Mouse (Mus musculus) spleen, postnatal 10 days (tissue): ENCODE data around the gene Magi1.

Source experiments
- DNase-seq, 2 experiments: peaks; one replicate each; pipeline ENCODE4 v3.0.0; 2021 to 2022; ENCODE audit warnings: low spot score in 2 of 2

Magi1 gene

DNA sequence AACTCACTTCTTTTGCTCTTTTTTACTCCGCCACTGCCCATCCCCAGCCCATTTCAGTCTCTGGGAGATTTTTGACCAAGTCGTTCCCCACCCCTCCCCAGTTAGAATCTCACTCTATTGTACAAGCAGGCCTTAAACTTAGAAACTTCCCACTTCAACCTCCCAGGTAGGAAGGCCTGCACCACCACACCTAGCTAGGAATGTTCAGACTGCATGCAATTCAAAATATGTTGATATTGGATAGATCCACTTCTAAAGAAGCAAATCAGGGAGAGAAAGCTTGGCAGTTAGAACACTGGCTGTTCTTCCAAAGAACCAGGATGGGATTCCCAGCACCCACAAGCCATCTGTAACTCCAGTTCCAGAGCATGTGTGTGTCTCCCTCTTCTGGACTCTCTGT is 81.8 kb downstream of the Magi1 start:
- no peak for DNase-seq

DNA sequence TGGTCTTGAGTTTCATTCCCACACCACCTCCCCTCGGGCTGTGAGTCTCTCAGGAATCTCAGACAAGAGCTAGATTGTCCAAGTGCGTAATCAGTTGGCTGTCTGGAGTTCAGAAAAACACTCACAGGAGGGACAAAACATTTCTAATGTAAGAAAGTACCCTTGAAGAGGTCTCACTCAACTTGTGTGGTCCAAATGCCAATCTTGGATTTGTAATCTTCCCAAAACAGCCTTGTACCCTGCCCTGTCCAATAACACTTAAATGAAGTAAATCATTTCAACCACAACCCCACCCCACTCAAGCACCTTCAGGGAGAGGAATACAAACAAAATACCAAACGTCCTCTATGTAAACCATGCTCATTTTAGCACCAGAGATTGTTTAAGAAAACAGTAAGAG is 82.8 kb downstream of the Magi1 start:
- DNase-seq = no peak

DNA sequence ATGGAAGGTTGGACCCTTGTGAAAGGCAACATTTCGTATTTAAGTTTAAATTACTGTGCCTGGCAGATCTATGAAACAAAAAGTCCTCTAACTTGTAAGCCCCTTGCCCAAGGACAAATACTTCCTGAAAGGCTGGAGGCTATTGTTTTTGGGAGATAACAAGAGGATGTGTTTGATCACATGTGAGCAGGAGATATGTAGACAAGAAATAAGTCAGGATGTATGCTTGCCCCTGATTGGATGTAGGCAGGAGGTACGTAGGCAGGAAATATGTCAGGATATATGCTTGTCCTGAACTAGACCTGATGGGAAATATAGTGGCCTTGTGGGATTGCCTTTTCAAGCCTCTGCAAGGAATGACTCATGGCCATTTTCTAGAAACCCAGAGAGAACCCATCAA is 84.0 kb downstream of the Magi1 start:
- no peak for DNase-seq

DNA sequence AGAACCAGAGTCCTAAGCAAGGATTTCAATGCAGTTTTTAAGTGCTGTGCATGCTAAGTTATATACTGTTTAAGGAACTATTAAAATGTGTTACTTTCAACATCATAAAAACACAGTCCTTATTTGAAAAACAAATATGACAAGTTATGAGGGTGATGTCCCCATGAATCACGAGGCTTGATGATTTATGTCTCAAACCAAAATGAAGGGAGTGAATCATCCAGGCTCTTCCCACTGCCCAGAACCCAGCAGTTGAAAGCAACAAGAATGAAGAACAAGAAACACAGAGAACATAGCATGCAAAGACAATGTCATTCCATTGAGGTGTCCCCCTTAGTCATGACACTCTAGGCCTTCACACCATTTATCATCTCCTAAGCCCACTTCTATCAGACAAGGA is 85.9 kb downstream of the Magi1 start:
- DNase-seq = no peak

DNA sequence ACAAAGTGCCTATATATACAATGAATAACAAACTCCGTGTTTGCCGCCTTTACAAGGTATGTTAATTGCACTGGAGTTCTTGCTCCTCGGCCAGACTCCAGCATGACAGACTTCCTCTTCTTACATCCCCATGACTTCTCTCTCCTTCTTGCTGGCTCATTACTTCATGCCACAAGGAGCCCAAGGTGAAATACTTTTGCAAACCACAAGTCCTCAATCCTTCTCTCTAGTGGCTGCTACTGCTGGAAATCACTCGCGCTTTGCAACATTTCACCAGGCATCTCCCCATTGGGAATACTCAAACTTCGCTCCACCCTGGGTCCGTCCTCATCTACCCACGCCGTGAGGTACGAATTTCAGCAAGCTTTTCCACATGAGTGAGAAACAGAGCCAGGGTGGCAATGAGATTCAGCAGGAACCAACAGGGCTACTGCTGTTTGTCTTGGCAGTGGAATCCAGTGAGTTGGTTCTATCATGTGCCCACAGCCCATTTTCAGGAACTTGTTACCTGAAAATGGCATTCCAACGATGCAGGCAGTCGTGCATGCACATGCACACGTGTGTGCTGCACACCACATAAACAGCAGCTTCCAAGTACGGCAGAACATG is 88.3 kb downstream of the Magi1 start:
- DNase-seq = no peak

DNA sequence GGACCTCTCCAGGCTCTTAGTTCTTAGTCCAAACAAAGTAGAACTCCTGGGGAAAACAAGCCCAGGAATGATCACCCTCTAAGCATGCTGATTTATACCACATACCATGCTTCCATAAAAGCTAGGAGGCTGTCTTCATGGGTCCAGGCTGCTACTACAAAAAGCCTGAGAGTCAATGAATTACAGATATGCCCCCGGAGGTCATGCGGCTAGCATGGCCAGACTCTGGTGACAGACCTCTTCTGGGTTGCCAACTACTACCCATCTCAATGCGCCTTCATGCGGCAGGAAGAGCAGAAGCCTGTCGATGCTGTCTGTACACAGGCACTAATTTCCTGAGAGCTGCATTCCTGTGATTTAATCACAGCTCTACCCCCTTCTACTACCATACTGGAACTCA is 92.9 kb downstream of the Magi1 start:
- DNase-seq = no peak

DNA sequence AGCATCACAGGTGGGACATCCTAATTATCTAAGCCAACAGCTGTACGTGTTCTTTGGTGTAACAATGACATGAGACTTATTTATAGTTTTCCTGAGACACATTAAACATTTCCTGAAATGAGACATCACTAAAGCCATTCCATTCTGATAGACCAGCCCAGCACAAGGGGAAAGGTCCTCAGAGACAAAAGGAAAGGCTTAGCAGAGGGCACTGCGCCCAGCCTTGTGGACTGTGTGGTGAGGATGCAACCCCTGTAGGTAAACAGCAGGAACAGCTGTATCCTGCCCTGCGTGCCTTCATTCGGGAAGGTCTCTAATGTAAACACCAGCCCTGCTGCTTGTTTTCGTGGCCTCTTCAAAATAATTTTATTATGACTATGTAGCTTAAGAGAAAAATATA is 94.3 kb downstream of the Magi1 start:
- no peak for DNase-seq

DNA sequence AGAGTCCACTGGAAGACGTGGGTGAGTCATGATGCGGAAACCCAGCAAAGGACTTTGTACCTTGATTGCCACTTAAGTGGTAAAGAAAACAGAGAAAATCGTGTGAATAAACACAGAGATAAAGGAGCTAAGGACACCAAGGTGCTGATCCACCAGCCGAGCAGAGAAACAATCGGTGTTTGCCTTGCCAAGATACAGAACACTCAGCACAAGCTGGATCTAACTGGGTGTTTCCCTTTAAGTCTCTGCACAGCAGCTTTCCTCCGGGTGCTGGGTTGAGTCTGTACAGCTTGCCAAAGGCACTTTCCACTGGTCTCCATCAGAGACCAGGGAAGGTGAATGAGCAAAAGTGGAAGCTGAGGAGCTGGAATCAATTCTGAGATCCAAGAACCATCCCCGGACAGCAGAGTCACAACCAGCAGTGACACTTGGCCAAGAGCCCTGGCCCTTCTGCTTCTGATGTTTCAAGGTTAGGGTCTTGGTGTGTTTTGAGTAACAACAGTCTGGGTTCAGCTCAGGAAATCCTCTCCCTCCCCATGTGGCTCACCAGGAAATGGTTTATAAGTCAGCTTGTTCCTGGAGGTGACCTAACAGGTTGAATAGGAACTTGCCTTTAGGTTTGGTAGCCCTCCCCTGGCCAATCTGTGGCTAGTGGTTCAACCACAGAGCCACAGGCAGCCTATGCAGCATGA is 96.9 kb downstream of the Magi1 start:
- no peak for DNase-seq

DNA sequence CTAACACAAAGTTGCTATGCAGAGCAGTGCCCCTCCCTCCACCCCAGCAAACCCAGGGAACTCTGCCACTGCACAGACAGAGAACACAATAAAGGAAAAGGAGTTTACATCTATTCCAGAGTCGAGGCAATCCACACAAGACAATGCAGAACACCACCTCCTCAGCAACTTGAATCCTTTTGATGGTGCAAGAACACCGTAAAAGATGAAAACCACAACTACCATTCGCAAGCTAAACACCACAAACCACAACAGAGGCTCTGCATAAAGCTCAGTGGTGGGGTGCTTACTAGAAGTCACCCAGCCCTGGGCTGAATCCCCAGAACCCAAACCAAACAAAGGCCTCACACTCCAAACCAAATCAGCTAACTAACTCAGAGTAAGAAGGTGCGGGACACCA is 99.4 kb downstream of the Magi1 start:
- DNase-seq = no peak

DNA sequence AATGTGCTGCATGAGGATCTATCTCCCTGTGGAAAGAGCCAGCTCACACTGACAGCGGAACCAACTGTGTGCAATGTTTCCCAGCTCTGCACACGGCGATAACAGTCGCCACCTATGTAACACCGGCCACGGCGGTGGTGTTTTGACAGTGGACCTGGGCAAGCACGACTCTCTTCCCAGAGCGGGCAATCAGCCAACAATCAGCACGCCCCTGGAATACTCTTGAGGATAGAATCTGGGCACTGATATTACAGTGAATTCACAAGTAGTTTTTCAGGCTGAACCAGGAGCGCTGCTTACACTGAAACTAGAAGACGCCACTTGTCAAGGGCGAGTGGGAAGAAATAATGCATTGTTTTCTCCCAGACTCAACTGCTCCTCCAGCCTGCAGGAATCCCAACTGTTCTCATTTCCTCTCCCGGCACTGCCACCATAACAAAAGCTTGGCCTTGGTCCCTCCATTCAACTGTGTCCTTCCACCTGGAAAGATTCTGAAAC is 100.3 kb downstream of the Magi1 start:
- no peak for DNase-seq

DNA sequence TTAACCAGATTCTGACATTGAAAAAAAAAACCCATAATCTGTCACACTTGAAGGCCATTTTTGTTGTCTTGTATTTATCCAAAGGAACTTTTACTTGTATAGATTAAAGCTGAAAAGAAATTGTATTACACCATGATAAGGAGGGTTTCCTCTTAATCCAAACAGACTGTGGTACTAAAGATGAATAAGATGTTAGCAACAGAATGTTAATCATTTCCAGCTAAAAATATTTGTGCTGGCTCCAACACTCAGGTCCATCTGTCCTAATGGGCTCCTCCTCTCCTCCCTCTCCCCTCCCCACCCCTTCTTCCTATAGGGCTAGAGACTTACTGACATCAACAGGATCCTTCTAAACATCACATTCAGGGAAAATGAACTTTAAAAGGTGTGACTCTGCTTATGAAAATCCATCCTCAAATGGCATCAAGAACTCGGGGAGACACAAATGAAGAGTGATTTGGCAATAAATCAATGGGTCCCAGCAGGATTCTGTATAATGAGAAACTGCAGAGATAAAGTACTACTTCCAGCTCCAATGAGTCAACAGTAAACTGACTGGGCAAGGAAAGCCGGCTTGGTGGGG is 102.0 kb downstream of the Magi1 start:
- no peak for DNase-seq

DNA sequence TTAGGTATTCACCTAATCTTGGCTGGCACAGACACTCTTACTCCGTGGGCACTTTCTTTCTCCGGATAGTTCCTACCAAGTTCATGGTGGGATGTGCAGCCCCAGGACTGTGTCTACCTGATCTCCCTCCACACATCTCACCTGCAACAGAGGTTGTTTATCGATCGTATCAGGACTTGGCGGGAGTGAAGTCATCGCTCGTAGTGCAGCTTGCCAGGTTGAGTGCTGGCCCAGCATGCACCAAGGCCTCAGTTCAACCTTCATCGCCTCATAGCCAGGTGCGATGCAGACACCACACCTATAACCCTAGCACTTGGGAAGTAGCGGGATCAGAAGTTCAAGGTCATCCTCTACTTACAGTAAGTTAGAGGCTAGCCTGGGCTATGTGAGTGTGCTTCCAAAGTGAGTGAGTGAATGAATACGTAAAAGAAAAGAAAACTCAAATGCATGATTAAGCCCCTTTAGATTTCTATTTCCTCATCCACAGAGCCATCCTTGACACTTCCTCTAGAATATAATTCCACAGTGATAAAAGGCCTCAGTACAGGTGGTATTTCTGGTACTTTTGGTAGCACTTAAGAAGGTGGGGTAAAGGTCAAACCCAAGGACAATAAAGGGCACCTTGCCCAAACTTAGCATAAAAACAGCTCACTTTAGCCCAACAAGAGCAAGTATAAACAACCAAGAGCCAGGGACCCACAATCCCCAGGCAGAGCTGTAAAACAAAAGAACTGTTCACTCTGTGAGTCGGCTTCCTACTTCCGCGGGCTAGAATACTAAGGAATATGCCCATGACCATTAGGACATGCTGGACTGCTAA is 103.2 kb downstream of the Magi1 start:
- no peak for DNase-seq

DNA sequence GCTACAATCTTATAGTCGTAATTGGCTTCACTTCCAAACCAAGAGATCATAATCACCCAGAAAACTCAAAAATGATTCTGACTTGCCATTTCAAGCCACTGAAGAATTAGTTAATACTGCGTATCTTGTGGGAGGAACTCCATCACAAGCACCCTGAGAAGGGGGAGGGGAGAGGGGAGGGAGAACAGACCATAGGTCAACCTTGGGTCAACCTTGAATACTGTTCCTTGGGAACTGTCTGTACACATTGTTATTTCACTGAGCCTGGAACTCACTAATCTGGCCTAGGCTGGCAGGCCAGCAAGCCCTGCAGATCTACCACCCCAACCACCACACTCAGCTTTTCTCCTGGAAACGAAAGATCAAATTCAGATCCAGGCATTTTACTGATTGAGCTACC is 106.2 kb downstream of the Magi1 start:
- no peak for DNase-seq

DNA sequence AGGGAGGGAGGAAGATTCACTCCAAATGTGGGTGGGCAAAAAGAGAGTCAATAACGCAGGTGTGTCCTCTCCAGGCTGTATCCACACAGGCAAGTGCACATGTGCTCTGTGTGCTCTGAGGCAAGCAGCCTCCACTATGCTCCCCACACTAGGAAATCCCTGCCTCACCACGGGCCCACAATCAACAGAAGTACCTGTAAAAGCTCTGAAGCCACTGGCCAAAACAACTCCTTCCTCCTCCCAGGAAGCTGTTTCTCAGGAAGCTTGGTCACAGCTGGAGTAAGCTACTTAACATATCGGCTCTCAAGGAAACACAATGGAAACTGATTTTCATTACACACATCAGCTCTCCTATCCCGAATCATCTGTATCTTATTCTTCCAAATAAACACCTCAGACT is 107.0 kb downstream of the Magi1 start:
- DNase-seq = no peak

DNA sequence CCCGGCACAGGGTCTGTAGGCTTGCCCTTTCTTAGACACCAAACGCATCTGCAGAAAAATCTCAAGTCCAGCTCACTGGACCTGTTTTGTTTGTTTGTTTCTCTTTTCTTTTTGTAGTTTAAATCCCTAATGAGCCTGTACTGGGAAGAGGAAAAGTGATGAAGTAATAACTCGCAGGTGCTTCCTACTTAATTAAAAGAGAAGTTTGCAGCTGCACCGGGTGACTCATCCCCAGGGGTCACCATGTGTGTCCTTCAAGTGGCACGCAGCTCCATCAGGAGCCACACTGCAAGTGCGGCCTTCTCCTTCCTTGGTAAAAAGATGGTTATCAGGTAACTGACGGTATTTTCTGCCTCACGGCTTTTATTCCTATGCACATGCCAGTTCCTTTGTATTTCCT is 112.5 kb downstream of the Magi1 start:
- no peak for DNase-seq

DNA sequence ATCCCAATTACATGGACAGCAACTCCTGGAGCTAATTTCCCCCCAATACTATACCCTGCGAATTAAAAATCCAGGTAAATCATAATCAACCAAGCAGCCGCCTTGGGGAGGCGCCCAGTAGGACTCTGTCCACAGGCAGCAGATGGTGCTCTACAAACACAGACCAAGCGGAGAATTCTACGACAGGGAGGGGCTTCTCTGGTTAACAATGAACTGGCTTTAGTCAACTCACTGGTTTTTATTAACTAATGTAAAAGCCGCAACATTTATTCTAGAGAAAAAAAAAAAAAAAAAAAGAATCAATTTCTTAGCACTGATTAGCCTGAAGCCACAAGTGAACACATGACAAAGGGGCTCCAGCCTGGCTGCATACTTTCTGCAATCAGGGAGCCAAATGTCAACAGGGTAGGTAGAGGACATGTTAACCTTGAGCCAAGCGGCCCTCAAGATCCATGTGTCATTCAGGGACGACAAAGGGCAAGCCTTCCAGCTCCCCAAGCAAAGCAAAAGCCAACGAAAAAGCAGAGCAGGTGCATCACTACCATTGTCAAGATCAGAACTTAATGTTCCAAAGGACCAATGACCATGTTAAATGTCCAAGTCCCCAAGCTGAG is 114.0 kb downstream of the Magi1 start:
- no peak for DNase-seq

DNA sequence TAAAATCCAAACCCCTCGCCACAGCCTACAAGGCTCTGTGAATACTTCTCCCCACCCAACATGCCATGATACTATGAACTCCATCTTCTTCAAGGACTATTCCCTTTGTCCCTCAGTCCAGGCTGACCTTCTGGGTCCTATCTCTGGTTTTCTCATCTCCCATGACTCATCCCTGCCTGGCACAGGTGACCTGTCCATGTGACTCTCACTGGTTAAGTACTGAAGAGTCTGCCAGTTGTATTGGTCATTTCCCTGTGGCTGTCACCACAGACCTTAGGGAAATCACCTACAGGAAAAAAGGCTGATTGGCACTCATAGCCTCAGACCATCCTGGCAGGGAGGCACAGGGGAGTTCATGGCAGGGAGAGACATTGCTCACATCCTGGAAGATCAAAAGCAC is 117.8 kb downstream of the Magi1 start:
- no peak for DNase-seq

DNA sequence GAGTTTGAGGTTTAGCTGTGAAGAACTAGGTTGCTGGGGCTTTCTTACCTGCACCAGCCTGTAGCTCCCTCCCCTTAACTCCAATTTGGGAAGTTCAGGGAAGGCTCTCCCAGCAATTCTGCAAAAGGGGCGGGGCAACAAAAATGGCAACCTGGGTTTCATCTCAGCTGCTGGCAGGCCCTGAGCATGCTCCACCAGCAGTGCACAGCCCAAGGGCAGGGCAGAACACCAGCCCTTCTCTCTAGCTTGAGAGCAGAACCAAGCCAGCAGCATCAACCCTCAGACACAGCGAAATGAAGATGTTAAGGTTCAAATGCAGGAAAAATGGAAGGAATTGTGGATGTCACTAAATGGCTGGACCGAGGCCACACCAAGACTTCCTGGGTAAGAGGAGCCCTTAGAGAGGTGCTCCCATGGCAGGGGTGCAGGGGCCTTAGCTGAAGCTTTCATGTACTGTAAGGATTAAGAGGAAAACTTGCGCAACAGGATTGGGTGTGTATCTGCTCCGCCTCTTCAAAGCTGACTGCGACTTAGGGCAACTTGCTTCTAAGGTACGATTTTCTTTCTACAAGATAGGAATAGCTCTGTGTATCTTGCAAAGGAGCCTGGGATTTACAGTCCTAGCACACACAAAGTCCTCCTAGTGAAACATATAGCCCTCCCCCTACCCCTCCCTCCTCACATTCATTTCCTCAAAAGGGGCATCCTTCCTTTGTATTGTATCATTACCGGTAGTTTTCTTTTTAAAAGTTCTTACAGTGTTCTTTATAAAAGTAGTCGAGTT is 118.8 kb downstream of the Magi1 start:
- no peak for DNase-seq

DNA sequence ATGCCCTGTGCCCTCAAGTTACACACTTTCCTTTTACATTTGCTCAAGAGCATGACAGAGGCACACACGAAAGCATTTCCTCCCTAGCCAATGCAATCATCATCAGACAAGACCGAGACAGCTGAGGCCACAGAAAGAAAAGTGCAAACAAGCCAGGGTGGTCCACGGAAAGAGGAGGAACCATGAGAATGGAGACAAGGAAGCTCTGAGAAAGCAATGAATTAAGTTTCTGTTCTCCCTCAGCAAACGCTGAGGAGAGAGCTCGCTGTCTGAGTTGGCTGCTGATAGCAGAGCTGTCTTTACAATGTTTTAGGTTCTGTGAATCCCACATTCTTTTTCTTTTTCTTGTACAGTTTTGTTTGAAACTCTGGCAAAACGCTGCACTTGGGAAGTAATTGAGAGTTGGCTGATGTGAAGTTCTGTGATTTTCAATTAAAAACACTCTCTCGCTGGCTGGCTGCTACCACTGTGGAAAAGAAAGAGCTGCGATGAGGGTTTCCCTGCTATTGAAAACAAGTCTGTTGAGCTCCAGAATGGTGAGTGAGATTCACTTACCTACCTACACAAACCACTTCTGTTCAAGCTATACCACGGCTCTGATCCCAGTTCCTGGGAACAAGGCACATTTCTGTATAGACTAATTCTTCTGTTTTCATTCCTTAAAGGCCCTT is 120.3 kb downstream of the Magi1 start:
- no peak for DNase-seq

DNA sequence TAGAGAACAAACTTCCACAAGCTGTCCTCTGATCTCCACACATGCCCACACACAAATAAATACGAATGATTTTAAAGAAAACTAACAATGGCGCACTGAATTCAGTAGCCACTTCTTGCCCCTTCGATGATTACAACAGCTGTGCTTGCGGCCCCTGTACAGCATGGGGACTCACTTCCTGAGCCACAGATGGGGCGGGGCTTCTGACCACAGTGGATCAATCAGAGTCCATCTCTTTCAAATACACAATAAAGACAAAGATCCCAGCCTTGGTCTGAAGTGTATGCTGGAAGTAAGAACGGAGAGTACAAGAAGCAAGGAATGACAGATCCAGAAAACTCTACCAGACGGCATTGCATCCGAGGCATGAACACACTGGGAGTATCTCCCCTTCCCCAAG is 120.8 kb downstream of the Magi1 start:
- DNase-seq = no peak

DNA sequence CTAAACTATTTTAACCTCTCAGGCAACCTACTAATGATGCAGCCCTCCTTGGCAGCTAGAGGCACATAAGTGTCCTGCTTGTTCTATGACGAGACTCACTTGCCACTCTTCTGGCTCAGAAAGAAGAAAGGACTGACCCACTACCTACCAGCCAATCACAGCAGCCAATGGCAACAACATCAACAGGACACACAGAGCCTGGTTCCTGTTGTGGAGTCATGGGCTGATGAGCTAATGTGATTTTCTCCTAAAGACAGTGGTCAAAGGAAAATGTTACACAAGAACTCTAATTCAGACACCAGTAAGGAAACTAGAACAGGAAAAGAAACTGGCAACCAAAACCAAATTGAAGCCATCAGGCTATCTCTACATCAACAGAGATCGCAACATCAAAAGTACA is 124.5 kb downstream of the Magi1 start:
- DNase-seq = no peak
